Comparison of ENCODE assay signal across 10 mouse cellular contexts in genomic region chr1:189879965-189880364, GRCm38 (mm10). TPM values are rescaled to one million over a fixed set of nuclear protein-coding genes. Genes with fewer than 3 reads are reported as not detected.
DNase-seq lines count a peak whose midpoint lies in the region; ATAC-seq and TF ChIP-seq lines count a peak whose summit lies in the region.
"Had no signal": no experiment of that assay in that cellular context is flagged by ENCODE, and none has a peak within 500 bp of the region (broad histone marks: within the 10 kb centered on the region; RNA-seq: fewer than 3 reads in every experiment).

No protein-coding gene starts in this region.

- no peak for TF ChIP-seq CTCF in midbrain, postnatal 0 days (IDR thresholded peaks at IDR 0.05)

- no peak overlapping the region for H3K4me2 ChIP-seq in midbrain, postnatal 0 days (ENCODE audit: low read depth, low read length, poor library complexity, severe bottlenecking)
- no peak overlapping the region for H3K4me2 ChIP-seq in midbrain, embryonic 13.5 days (replicated peaks)
- no peak overlapping the region for H3K4me2 ChIP-seq in embryonic facial prominence, embryonic 13.5 days
- peak overlapping the region; percentile 5; the same call in 1 of the 2 replicates for H3K4me2 ChIP-seq in kidney, embryonic 15.5 days
- no peak overlapping the region for H3K4me2 ChIP-seq in stomach, embryonic 15.5 days

- H3K27ac ChIP-seq in midbrain, postnatal 0 days (ENCODE audit: low read depth, low read length): no peak overlapping the region
- no peak overlapping the region for H3K27ac ChIP-seq in midbrain, embryonic 13.5 days
- no peak overlapping the region for H3K27ac ChIP-seq in embryonic facial prominence, embryonic 13.5 days
- H3K27ac ChIP-seq in kidney, embryonic 15.5 days: peak overlapping the region; percentile 75
- H3K27ac ChIP-seq in stomach, embryonic 15.5 days: peak overlapping the region; percentile 35; the same call in 1 of the 2 replicates

- no peak overlapping the region for H3K9ac ChIP-seq in midbrain, postnatal 0 days (replicated peaks; ENCODE audit: low read length, poor library complexity, severe bottlenecking)
- no peak overlapping the region for H3K9ac ChIP-seq in midbrain, embryonic 13.5 days (replicated peaks)
- 0 out of 2 replicates have a peak overlapping the region, but pooled peaks have one; percentile 17 for H3K9ac ChIP-seq in embryonic facial prominence, embryonic 13.5 days
- no peak overlapping the region for H3K9ac ChIP-seq in kidney, embryonic 15.5 days
- H3K9ac ChIP-seq in stomach, embryonic 15.5 days: no peak overlapping the region

- H3K4me3 ChIP-seq in midbrain, postnatal 0 days (ENCODE audit: low read depth, low read length): no peak overlapping the region
- no peak overlapping the region for H3K4me3 ChIP-seq in midbrain, embryonic 13.5 days (replicated peaks)
- H3K4me3 ChIP-seq in embryonic facial prominence, embryonic 13.5 days: no peak overlapping the region
- no peak overlapping the region for H3K4me3 ChIP-seq in kidney, embryonic 15.5 days (replicated peaks)
- H3K4me3 ChIP-seq in stomach, embryonic 15.5 days (replicated peaks): no peak overlapping the region

- no peaks in the 10 kb centered on the region for H3K27me3 ChIP-seq in midbrain, postnatal 0 days (ENCODE audit: insufficient read depth, low read length)
- H3K27me3 ChIP-seq in midbrain, embryonic 13.5 days: no peaks in the 10 kb centered on the region
- no peaks in the 10 kb centered on the region for H3K27me3 ChIP-seq in embryonic facial prominence, embryonic 13.5 days
- H3K27me3 ChIP-seq in kidney, embryonic 15.5 days: no peaks in the 10 kb centered on the region
- no peaks in the 10 kb centered on the region for H3K27me3 ChIP-seq in stomach, embryonic 15.5 days (replicated peaks)

- peak; percentile 35 for DNase-seq in midbrain, postnatal 0 days (ENCODE audit: low spot score)
- no peak for DNase-seq in spleen, postnatal 4 days (ENCODE audit: low spot score in 2 of 2)
- no peak for DNase-seq in layer of hippocampus, adult 18-20 months (ENCODE audit: low spot score in 2 of 2)
- DNase-seq: right cerebral cortex, postnatal 4 days had no signal

- H3K4me1 ChIP-seq in midbrain, postnatal 0 days (ENCODE audit: insufficient read depth, low read length): no peaks in the 10 kb centered on the region; the same call in 1 of the 2 replicates
- H3K4me1 ChIP-seq in midbrain, embryonic 13.5 days (replicated peaks): peaks cover 13% of the 10 kb centered on the region
- H3K4me1 ChIP-seq in embryonic facial prominence, embryonic 13.5 days: peaks cover 19% of the 10 kb centered on the region
- peaks cover 51% of the 10 kb centered on the region for H3K4me1 ChIP-seq in kidney, embryonic 15.5 days
- peaks cover 16% of the 10 kb centered on the region for H3K4me1 ChIP-seq in stomach, embryonic 15.5 days

- WGBS in midbrain, postnatal 0 days: 83% methylated on average over 8 of the region's 8 CpGs
- 82% methylated on average over 8 of the region's 8 CpGs for WGBS in midbrain, embryonic 13.5 days
- 74% methylated on average over 8 of the region's 8 CpGs for WGBS in embryonic facial prominence, embryonic 13.5 days
- 32% methylated on average over 8 of the region's 8 CpGs for WGBS in kidney, embryonic 15.5 days
- WGBS in stomach, embryonic 15.5 days: 67% methylated on average over 8 of the region's 8 CpGs

- H3K9me3 ChIP-seq in midbrain, postnatal 0 days (ENCODE audit: low read length): no peaks in the 10 kb centered on the region
- no peaks in the 10 kb centered on the region for H3K9me3 ChIP-seq in midbrain, embryonic 13.5 days
- H3K9me3 ChIP-seq in embryonic facial prominence, embryonic 13.5 days: no peaks in the 10 kb centered on the region
- no peaks in the 10 kb centered on the region for H3K9me3 ChIP-seq in kidney, embryonic 15.5 days (replicated peaks)
- no peaks in the 10 kb centered on the region for H3K9me3 ChIP-seq in stomach, embryonic 15.5 days

- no peaks in the 10 kb centered on the region for H3K36me3 ChIP-seq in midbrain, postnatal 0 days (ENCODE audit: insufficient read depth, low read length)
- no peaks in the 10 kb centered on the region for H3K36me3 ChIP-seq in midbrain, embryonic 13.5 days
- peaks cover 35% of the 10 kb centered on the region for H3K36me3 ChIP-seq in embryonic facial prominence, embryonic 13.5 days
- peaks cover 26% of the 10 kb centered on the region for H3K36me3 ChIP-seq in kidney, embryonic 15.5 days
- 0 out of 2 replicates have a peak, but pooled peaks cover 6% of the 10 kb centered on the region for H3K36me3 ChIP-seq in stomach, embryonic 15.5 days
- H3K36me3 ChIP-seq: G1E had no signal

- ATAC-seq in midbrain, postnatal 0 days (ENCODE audit: low FRiP score): 0 out of 2 replicates have a peak, but pooled peaks have one; percentile 14
- no peak for ATAC-seq in midbrain, embryonic 13.5 days
- no peak for ATAC-seq in embryonic facial prominence, embryonic 13.5 days (ENCODE audit: insufficient number of reproducible peaks, insufficient read depth, low FRiP score, low TSS enrichment, low read depth)
- ATAC-seq in kidney, embryonic 15.5 days (replicated peaks; ENCODE audit: low FRiP score): peak; percentile 59
- no peak; the same call in 1 of the 2 replicates for ATAC-seq in stomach, embryonic 15.5 days (ENCODE audit: insufficient read depth, low FRiP score, low read depth)
- ATAC-seq in erythroid progenitor cell, adult 5-6 weeks (replicated peaks; ENCODE audit: low FRiP score, poor library complexity, severe bottlenecking): no peak

RNA-seq across cellular contexts. Expression of gene Smyd2, which starts 42.2 kb away (rescaled TPM):
- total RNA-seq in midbrain, postnatal 0 days (2014; rRNA removed): 62.3 and 66.3 TPM in 2 replicates
- polyA plus RNA-seq in midbrain, postnatal 0 days (2015; fragmentation: Nextera tagmentation; extraction: Ambion mirVana): 88.7 and 91.9 TPM in 2 replicates
- 44.2 and 45.0 TPM in 2 replicates for polyA plus RNA-seq in midbrain, embryonic 13.5 days (2015; fragmentation: Nextera tagmentation; extraction: Ambion mirVana)
- polyA plus RNA-seq in embryonic facial prominence, embryonic 13.5 days (2015; fragmentation: Nextera tagmentation; extraction: Ambion mirVana): 93.3 and 98.4 TPM in 2 replicates
- 83.0 and 84.2 TPM in 2 replicates for polyA plus RNA-seq in kidney, embryonic 15.5 days (2015; fragmentation: Nextera tagmentation; extraction: Ambion mirVana)
- polyA plus RNA-seq in stomach, embryonic 15.5 days (2015; fragmentation: Nextera tagmentation; extraction: Ambion mirVana): 93.1 and 102 TPM in 2 replicates
- total RNA-seq in erythroid progenitor cell, adult 5-6 weeks (2015; ENCODE audit: low replicate concordance): 6.3 and 13.0 TPM in 2 replicates
- total RNA-seq in erythroid progenitor cell, adult 5-6 weeks (2017; ENCODE audit: low replicate concordance): 8.1 and 9.6 TPM in 2 replicates
- total RNA-seq in layer of hippocampus, adult 18-20 months (2021): 10 to 100 TPM; 74.3 to 80.3 TPM
- total RNA-seq: G1E had no signal
- polyA plus RNA-seq: G1E had no signal

Comparison
In these comparisons a context has a peak if more than half of its experiments do, and no peak if none do; other contexts are left out.
1. ATAC-seq: peak in midbrain, postnatal 0 days (single experiment) and kidney, embryonic 15.5 days (single experiment); none in midbrain, embryonic 13.5 days (single experiment), embryonic facial prominence, embryonic 13.5 days (single experiment), stomach, embryonic 15.5 days (single experiment) and erythroid progenitor cell, adult 5-6 weeks (single experiment).
2. H3K27ac ChIP-seq: peak in kidney, embryonic 15.5 days (single experiment) and stomach, embryonic 15.5 days (single experiment); none in midbrain, postnatal 0 days (single experiment), midbrain, embryonic 13.5 days (single experiment) and embryonic facial prominence, embryonic 13.5 days (single experiment).